Mouse (Mus musculus): ENCODE results near the gene Prss27.

DNA sequence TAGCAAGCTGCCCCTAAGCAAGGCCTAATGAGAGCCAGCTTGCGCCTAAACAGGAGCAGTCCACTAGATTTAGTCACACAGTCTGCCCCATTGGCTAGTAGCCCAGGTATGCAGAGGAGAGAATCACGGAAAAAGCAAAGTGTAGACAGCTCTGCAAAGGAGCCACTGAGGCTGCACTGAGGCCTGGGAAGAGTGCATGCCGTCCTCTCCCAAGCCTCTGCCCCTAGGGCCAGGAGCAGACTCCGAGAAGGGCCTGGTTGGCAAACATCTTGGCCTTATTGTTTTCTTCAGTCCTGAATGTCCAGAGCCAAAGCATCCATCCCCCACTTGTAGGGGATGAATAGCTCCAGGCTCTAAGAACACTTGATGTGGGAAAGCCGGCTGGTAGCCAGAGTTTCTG lies 30.3 kb downstream of the Prss27 start:
- TF ChIP-seq CTCF (IDR thresholded peaks at IDR 0.05; ENCODE audit: borderline replicate concordance, insufficient read depth, low read depth, low read length) (no peak), POLR2A (IDR thresholded peaks at IDR 0.05; ENCODE audit: borderline replicate concordance, insufficient read depth, low read length) (no peak)

All from cerebellum, adult 2 months (tissue).